ENCODE assay signal across 26 mouse cellular contexts in genomic region chr15:4973355-4973754, GRCm38 (mm10).
DNase-seq lines count a peak whose midpoint lies in the region; ATAC-seq and TF ChIP-seq lines count a peak whose summit lies in the region.
"Had no signal": no experiment of that assay in that cellular context is flagged by ENCODE, and none has a peak within 500 bp of the region (broad histone marks: within the 10 kb centered on the region; RNA-seq: fewer than 3 reads in every experiment).

No protein-coding gene starts in this region.

- 63% methylated on average over 1 of the region's 1 CpGs for WGBS in lung, postnatal 0 days

- H3K4me1 ChIP-seq in lung, postnatal 0 days (ENCODE audit: insufficient read depth, low read depth, low read length) = no peaks in the 10 kb centered on the region
- H3K4me1 ChIP-seq: embryonic facial prominence, embryonic 10.5 days; heart, embryonic 13.5 days; hindbrain, embryonic 15.5 days; kidney, embryonic 15.5 days; limb, embryonic 15.5 days had no signal

- H3K4me2 ChIP-seq in lung, postnatal 0 days (replicated peaks; ENCODE audit: low read depth, low read length) = no peak overlapping the region
- H3K4me2 ChIP-seq: heart, embryonic 13.5 days; hindbrain, embryonic 15.5 days; kidney, embryonic 15.5 days; limb, embryonic 15.5 days had no signal

- no peak overlapping the region for H3K4me3 ChIP-seq in lung, postnatal 0 days (ENCODE audit: low read depth, low read length)
- H3K4me3 ChIP-seq: embryonic facial prominence, embryonic 10.5 days; heart, embryonic 13.5 days; hindbrain, embryonic 15.5 days; kidney, embryonic 15.5 days; left cerebral cortex, adult 2 months; limb, embryonic 15.5 days; myocyte had no signal

- ATAC-seq in lung, postnatal 0 days = no peak
- ATAC-seq: forebrain, postnatal 0 days; intestine, embryonic 16.5 days had no signal

- H3K36me3 ChIP-seq in lung, postnatal 0 days (ENCODE audit: insufficient read depth, low read length) = no peaks in the 10 kb centered on the region
- H3K36me3 ChIP-seq: embryonic facial prominence, embryonic 10.5 days; heart, embryonic 13.5 days; hindbrain, embryonic 15.5 days; kidney, embryonic 15.5 days; limb, embryonic 15.5 days had no signal

- no peak overlapping the region for H3K27ac ChIP-seq in lung, postnatal 0 days (ENCODE audit: low read length)
- H3K27ac ChIP-seq: embryonic facial prominence, embryonic 10.5 days; heart, embryonic 13.5 days; hindbrain, embryonic 15.5 days; kidney, embryonic 15.5 days; left cerebral cortex, adult 2 months; limb, embryonic 15.5 days; liver, embryonic 14.5 days; stomach, postnatal 0 days had no signal

- no peak for TF ChIP-seq EP300 in lung, postnatal 0 days (IDR thresholded peaks at IDR 0.05)

- TF ChIP-seq CTCF in lung, postnatal 0 days (IDR thresholded peaks at IDR 0.05) = no peak

- DNase-seq in gastrocnemius, adult 18-20 months (ENCODE audit: low spot score) = peak; percentile 53
- DNase-seq in gastrocnemius, postnatal 10 days = no peak
- peak; percentile 22 for DNase-seq in heart, adult 8-10 months (ENCODE audit: low spot score)
- DNase-seq in heart, postnatal 4 days = no peak
- peak; percentile 51 for DNase-seq in lung, postnatal 0 days (ENCODE audit: low spot score)
- no peak for DNase-seq in lung, postnatal 14 days
- peak; percentile 20 for DNase-seq in lung, postnatal 25 days (ENCODE audit: low spot score)
- no peak for DNase-seq in cerebellum, postnatal 25 days
- DNase-seq: adrenal gland, postnatal 14 days; cerebellum, adult 9-10 months; forebrain, postnatal 0 days; kidney, postnatal 36 days; left cerebral cortex, postnatal 4 days; midbrain, embryonic 14.5 days; thymus, adult 2 months; thymus, postnatal 4 days had no signal

- no peak overlapping the region for H3K9ac ChIP-seq in lung, postnatal 0 days (replicated peaks; ENCODE audit: low read depth)
- H3K9ac ChIP-seq: forebrain, postnatal 0 days; heart, embryonic 13.5 days; hindbrain, embryonic 15.5 days; kidney, embryonic 15.5 days; limb, embryonic 15.5 days; liver, embryonic 14.5 days had no signal

- H3K9me3 ChIP-seq in lung, postnatal 0 days (ENCODE audit: low read length) = no peaks in the 10 kb centered on the region
- H3K9me3 ChIP-seq: embryonic facial prominence, embryonic 10.5 days; heart, embryonic 13.5 days; hindbrain, embryonic 15.5 days; kidney, embryonic 15.5 days; limb, embryonic 15.5 days had no signal

- H3K27me3 ChIP-seq in lung, postnatal 0 days (replicated peaks; ENCODE audit: insufficient read depth, low read length) = no peaks in the 10 kb centered on the region
- H3K27me3 ChIP-seq: heart, embryonic 13.5 days; hindbrain, embryonic 15.5 days; kidney, embryonic 15.5 days; limb, embryonic 15.5 days had no signal

Comparison
In these comparisons a context has a peak if more than half of its experiments do, and no peak if none do; other contexts are left out.
1. DNase-seq: peak in gastrocnemius, adult 18-20 months (single experiment), heart, adult 8-10 months (single experiment), lung, postnatal 0 days (single experiment) and lung, postnatal 25 days (single experiment); none in gastrocnemius, postnatal 10 days (single experiment), heart, postnatal 4 days (single experiment), lung, postnatal 14 days (single experiment) and cerebellum, postnatal 25 days (0 of 2).